Mouse (Mus musculus): ENCODE data around the gene Naa30. TPM values are rescaled to one million over a fixed set of nuclear protein-coding genes. Genes with fewer than 3 reads are reported as not detected.
A peak's percentile ranks its signal among the peaks of the same experiment; 100 is the strongest.
"Not testable (repeated sequence)": the region's sequence is repeated elsewhere in the genome, so short reads cannot be mapped to it uniquely, and the experiment has no call there.

The Naa30 gene
- total and polyA plus RNA-seq, 2 experiments from 2014 or later: 9.0 to 42.2 TPM

- TF ChIP-seq CTCF (IDR thresholded peaks at IDR 0.05): peak; percentile 56
- no peak for ATAC-seq (ENCODE audit: low FRiP score)
These were observed 46.7 kb downstream of the Naa30 start for GRCm38 (mm10) chr14:49218677-49219076.

GRCm38 (mm10) chr14:49219466-49220022 is 47.5 kb downstream of the Naa30 start:
- H3K4me1 ChIP-seq (ENCODE audit: insufficient read depth, low read length); H3K4me2 ChIP-seq (ENCODE audit: low read depth, low read length, poor library complexity, severe bottlenecking); H3K36me3 ChIP-seq (ENCODE audit: insufficient read depth, low read length); ATAC-seq (ENCODE audit: low FRiP score); H3K4me3 ChIP-seq (ENCODE audit: low read depth, low read length); DNase-seq (ENCODE audit: low spot score); H3K27me3 ChIP-seq (ENCODE audit: insufficient read depth, low read length); H3K9ac ChIP-seq (replicated peaks; ENCODE audit: low read length, poor library complexity, severe bottlenecking); H3K27ac ChIP-seq (ENCODE audit: low read depth, low read length); H3K9me3 ChIP-seq (ENCODE audit: low read length): not testable (repeated sequence)
- WGBS: 88% methylated on average over 4 of the region's 4 CpGs

More at GRCm38 (mm10) chr14:49218677-49219076, 46.7 kb downstream of the Naa30 start:
- H3K27ac ChIP-seq (ENCODE audit: low read depth, low read length): no peak overlapping the region
- no peaks in the 10 kb centered on the region for H3K27me3 ChIP-seq (ENCODE audit: insufficient read depth, low read length)
- no peaks in the 10 kb centered on the region for H3K36me3 ChIP-seq (ENCODE audit: insufficient read depth, low read length)
- H3K4me3 ChIP-seq (ENCODE audit: low read depth, low read length): no peak overlapping the region
- no peaks in the 10 kb centered on the region for H3K9me3 ChIP-seq (ENCODE audit: low read length)
- 61% methylated on average over 7 of the region's 7 CpGs for WGBS
- DNase-seq (ENCODE audit: low spot score): peak; percentile 14
- no peak overlapping the region for H3K4me2 ChIP-seq (ENCODE audit: low read depth, low read length, poor library complexity, severe bottlenecking)
- no peak overlapping the region for H3K9ac ChIP-seq (replicated peaks; ENCODE audit: low read length, poor library complexity, severe bottlenecking)
- no peaks in the 10 kb centered on the region for H3K4me1 ChIP-seq (ENCODE audit: insufficient read depth, low read length)

- Histone ChIP-seq H3K4me3 (ENCODE audit: low read depth, low read length) (no peak overlapping the region), H3K9me3 (ENCODE audit: low read length) (no peaks in the 10 kb centered on the region), H3K36me3 (ENCODE audit: insufficient read depth, low read length) (no peaks in the 10 kb centered on the region), H3K4me1 (ENCODE audit: insufficient read depth, low read length) (no peaks in the 10 kb centered on the region), H3K9ac (replicated peaks; ENCODE audit: low read length, poor library complexity, severe bottlenecking) (no peak overlapping the region), H3K27ac (ENCODE audit: low read depth, low read length) (no peak overlapping the region), H3K27me3 (ENCODE audit: insufficient read depth, low read length) (no peaks in the 10 kb centered on the region), H3K4me2 (ENCODE audit: low read depth, low read length, poor library complexity, severe bottlenecking) (no peak overlapping the region)
- DNase-seq (ENCODE audit: low spot score): no peak
- TF ChIP-seq CTCF (IDR thresholded peaks at IDR 0.05): no peak
- WGBS: 85% methylated on average over 2 of the region's 2 CpGs
- no peak for ATAC-seq (ENCODE audit: low FRiP score)
These were observed 49.7 kb downstream of the Naa30 start for GRCm38 (mm10) chr14:49221771-49222170.

- no peaks in the 10 kb centered on the region for H3K9me3 ChIP-seq (ENCODE audit: low read length)
- DNase-seq (ENCODE audit: low spot score) (no peak), ATAC-seq (ENCODE audit: low FRiP score) (no peak)
- no peak overlapping the region for H3K4me3 ChIP-seq (ENCODE audit: low read depth, low read length)
- no peak overlapping the region for H3K27ac ChIP-seq (ENCODE audit: low read depth, low read length)
- no peak overlapping the region for H3K4me2 ChIP-seq (ENCODE audit: low read depth, low read length, poor library complexity, severe bottlenecking)
- WGBS: 69% methylated on average over 7 of the region's 7 CpGs
- TF ChIP-seq CTCF (IDR thresholded peaks at IDR 0.05): no peak
- H3K4me1 ChIP-seq (ENCODE audit: insufficient read depth, low read length): no peaks in the 10 kb centered on the region
- H3K9ac ChIP-seq (replicated peaks; ENCODE audit: low read length, poor library complexity, severe bottlenecking): no peak overlapping the region
- H3K36me3 ChIP-seq (ENCODE audit: insufficient read depth, low read length): no peaks in the 10 kb centered on the region
- H3K27me3 ChIP-seq (ENCODE audit: insufficient read depth, low read length): no peaks in the 10 kb centered on the region
These were observed 54.4 kb downstream of the Naa30 start for GRCm38 (mm10) chr14:49226471-49226870.

GRCm38 (mm10) chr14:49226986-49227385 is 55.0 kb downstream of the Naa30 start:
- no peaks in the 10 kb centered on the region for H3K9me3 ChIP-seq (ENCODE audit: low read length)
- H3K4me3 ChIP-seq (ENCODE audit: low read depth, low read length): no peak overlapping the region
- ATAC-seq (ENCODE audit: low FRiP score): no peak
- TF ChIP-seq CTCF (IDR thresholded peaks at IDR 0.05): no peak
- no peak overlapping the region for H3K4me2 ChIP-seq (ENCODE audit: low read depth, low read length, poor library complexity, severe bottlenecking)
- H3K9ac ChIP-seq (replicated peaks; ENCODE audit: low read length, poor library complexity, severe bottlenecking): no peak overlapping the region
- 74% methylated on average over 11 of the region's 11 CpGs for WGBS
- peak; percentile 37 for DNase-seq (ENCODE audit: low spot score)
- H3K4me1 ChIP-seq (ENCODE audit: insufficient read depth, low read length): no peaks in the 10 kb centered on the region
- H3K27ac ChIP-seq (ENCODE audit: low read depth, low read length): no peak overlapping the region
- H3K27me3 ChIP-seq (ENCODE audit: insufficient read depth, low read length): no peaks in the 10 kb centered on the region
- no peaks in the 10 kb centered on the region for H3K36me3 ChIP-seq (ENCODE audit: insufficient read depth, low read length)

- TF ChIP-seq CTCF (IDR thresholded peaks at IDR 0.05): no peak
- H3K9me3 ChIP-seq (ENCODE audit: low read length): no peaks in the 10 kb centered on the region
- no peak overlapping the region for H3K9ac ChIP-seq (replicated peaks; ENCODE audit: low read length, poor library complexity, severe bottlenecking)
- H3K27me3 ChIP-seq (ENCODE audit: insufficient read depth, low read length): no peaks in the 10 kb centered on the region
- H3K4me1 ChIP-seq (ENCODE audit: insufficient read depth, low read length): no peaks in the 10 kb centered on the region
- 91% methylated on average over 3 of the region's 3 CpGs for WGBS
- DNase-seq (ENCODE audit: low spot score) (no peak), ATAC-seq (ENCODE audit: low FRiP score) (no peak)
- H3K4me3 ChIP-seq (ENCODE audit: low read depth, low read length): no peak overlapping the region
- H3K27ac ChIP-seq (ENCODE audit: low read depth, low read length): no peak overlapping the region
- H3K36me3 ChIP-seq (ENCODE audit: insufficient read depth, low read length): no peaks in the 10 kb centered on the region
- no peak overlapping the region for H3K4me2 ChIP-seq (ENCODE audit: low read depth, low read length, poor library complexity, severe bottlenecking)
These were observed 59.8 kb downstream of the Naa30 start for GRCm38 (mm10) chr14:49231845-49232244.

All from midbrain, postnatal 0 days (tissue).